Mouse (Mus musculus) frontal cortex, postnatal 10 days (tissue): ENCODE measurements around the gene Tank.
A peak's percentile ranks its signal among the peaks of the same experiment; 100 is the strongest.

Experiments
- DNase-seq, 2 experiments: peaks; one replicate each; pipeline ENCODE4 v3.0.0; 2022; ENCODE audit warnings: low spot score in 2 of 2, mixed read lengths in 1 of 2

Gene Tank

GRCm38 (mm10) chr2:61655382-61656281 is 77.2 kb downstream of the Tank start:
- DNase-seq = peak; percentile 68 to 80

GRCm38 (mm10) chr2:61656421-61657411 is 78.3 kb downstream of the Tank start:
- DNase-seq = peak; percentile 81 to 84

DNA sequence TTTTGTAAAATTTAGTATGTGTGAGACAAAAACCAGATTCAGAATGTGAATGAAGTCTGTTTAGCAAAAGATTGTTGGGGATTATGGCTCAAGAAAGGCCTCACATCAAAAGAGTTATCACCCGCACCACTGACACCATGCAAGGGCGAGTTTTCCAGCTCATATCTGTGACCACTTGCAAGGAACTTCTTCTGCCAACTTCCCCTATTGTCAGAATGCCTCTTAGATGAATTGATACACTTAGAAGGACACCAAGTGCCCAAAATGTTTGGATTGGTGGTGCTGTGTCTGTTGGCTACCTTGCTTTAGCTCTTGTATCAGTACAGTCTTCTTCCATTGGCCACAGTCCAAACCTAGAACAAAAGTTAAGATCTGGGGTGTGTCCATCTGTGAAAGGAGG is 80.9 kb downstream of the Tank start:
- no peak for DNase-seq

GRCm38 (mm10) chr2:61662833-61663232 is 84.4 kb downstream of the Tank start:
- DNase-seq = no peak

- no peak for DNase-seq
Observed at GRCm38 (mm10) chr2:61663573-61664241, 85.3 kb downstream of the Tank start.

GRCm38 (mm10) chr2:61667420-61667819 is 89.0 kb downstream of the Tank start:
- no peak for DNase-seq

DNA sequence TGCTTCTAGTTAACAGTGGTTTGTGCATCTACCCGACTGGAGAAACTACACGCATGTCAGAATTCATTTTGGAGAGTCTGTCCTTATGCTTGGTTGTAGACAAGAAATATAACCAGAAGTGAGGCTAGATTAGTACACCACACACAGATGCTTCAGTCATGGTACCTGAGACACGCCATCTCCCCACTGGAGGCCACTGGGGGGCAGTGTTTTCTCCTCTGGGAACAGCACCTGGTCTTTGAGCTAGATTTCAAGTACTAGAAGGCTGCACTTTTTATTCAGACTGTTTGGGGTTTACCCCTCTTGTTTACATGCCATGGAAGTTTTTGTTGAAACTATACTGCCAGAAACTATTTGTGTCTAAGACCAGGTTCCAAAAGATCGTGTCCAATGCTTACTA is 89.9 kb downstream of the Tank start:
- no peak for DNase-seq

- DNase-seq = no peak
Observed at GRCm38 (mm10) chr2:61674555-61674954, 96.2 kb downstream of the Tank start.

DNA sequence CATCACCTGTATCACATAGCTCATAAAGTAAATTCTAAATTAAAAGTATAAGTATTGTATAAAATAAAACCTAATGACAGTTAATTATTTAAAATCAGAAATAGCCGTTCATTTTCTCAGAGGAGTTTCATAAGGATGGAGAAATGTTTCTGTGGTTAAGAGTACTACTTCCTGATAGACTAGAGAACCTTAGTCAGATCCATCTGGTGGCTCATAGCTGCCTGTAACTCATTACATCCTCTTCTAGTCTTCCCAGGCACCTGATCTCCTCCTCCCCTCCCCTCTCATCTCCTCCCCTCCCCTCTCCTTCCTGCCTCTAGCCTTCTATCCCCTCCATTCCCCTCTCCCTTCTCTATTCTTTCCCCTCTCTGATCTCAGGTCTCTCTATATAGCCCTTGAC is 103.2 kb downstream of the Tank start:
- DNase-seq = no peak

DNA sequence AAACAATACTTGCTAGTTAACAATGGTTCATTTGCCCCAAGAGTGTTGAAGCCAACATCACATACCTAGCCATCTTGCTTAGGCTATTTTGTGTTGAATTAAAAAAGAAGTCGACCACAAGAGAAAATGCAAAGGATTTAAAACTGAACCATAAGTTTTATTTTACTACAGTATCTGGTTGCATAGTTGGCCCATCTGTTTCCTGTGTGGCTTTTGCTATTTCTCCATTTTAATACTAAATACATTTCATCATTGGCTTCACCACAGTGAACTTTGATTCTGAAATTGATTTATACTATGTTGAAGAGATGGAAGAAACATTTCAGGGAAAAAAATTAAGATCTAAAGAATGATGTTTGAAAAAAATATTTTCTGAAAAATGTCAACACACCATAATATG is 108.1 kb downstream of the Tank start:
- DNase-seq = no peak

DNA sequence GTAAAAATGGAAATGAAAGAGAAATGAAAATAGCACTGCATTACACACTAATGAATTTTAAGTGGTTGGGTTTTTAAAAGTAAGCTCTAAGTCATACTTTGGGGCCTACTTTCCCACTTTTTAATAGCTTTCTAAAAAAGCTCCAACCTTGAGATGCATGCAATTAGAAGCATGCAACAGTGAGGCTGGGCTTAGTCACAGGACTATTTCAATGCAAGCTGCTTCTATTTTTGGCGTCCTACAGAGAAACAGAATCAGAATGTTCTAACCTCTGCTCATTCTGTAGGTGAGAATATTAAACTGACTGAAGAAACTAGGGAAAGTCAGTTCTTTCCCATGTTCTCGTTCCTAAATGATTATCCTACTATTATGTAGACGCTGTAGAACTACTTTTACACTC is 110.7 kb downstream of the Tank start:
- no peak for DNase-seq
